Mouse (Mus musculus): ENCODE data around the gene Pex3. TPM values are rescaled to one million over a fixed set of nuclear protein-coding genes. Genes with fewer than 3 reads are reported as not detected.

Pex3 gene
- polyA plus RNA-seq, 1 experiment from 2014 or later: 34.2 TPM

GRCm38 (mm10) chr10:13572410-13572809 lies 19.5 kb upstream of the Pex3 start:
- 83% methylated on average over 6 of the region's 6 CpGs for WGBS

GRCm38 (mm10) chr10:13572003-13572402 lies 19.1 kb upstream of the Pex3 start:
- H3K9ac ChIP-seq (ENCODE audit: low read depth, low read length): no peak overlapping the region
- no peak overlapping the region for H3K4me3 ChIP-seq (ENCODE audit: low read depth, low read length)
- no peaks in the 10 kb centered on the region for H3K36me3 ChIP-seq (ENCODE audit: control insufficient read depth, insufficient read depth, low read length)
- H3K9me3 ChIP-seq (replicated peaks; ENCODE audit: control insufficient read depth, low read length, poor library complexity, severe bottlenecking): no peaks in the 10 kb centered on the region
- 52% methylated on average over 10 of the region's 10 CpGs for WGBS
- H3K4me2 ChIP-seq (ENCODE audit: low read length): no peak overlapping the region
- H3K27ac ChIP-seq (ENCODE audit: low read length): no peak overlapping the region
- no peak for ATAC-seq
- H3K4me1 ChIP-seq (ENCODE audit: control insufficient read depth, insufficient read depth, low read length): 0 out of 2 replicates have a peak, but pooled peaks cover 6% of the 10 kb centered on the region
- peaks cover 3% of the 10 kb centered on the region; the same call in 1 of the 2 replicates for H3K27me3 ChIP-seq (ENCODE audit: control insufficient read depth, insufficient read depth, low read depth, low read length)

More at GRCm38 (mm10) chr10:13572410-13572809, 19.5 kb upstream of the Pex3 start:
- no peak overlapping the region for H3K9ac ChIP-seq (ENCODE audit: low read depth, low read length)
- no peak overlapping the region for H3K4me2 ChIP-seq (ENCODE audit: low read length)
- ATAC-seq: no peak
- H3K9me3 ChIP-seq (replicated peaks; ENCODE audit: control insufficient read depth, low read length, poor library complexity, severe bottlenecking): no peaks in the 10 kb centered on the region
- H3K27me3 ChIP-seq (ENCODE audit: control insufficient read depth, insufficient read depth, low read depth, low read length): peaks cover 3% of the 10 kb centered on the region; the same call in 1 of the 2 replicates
- H3K4me3 ChIP-seq (ENCODE audit: low read depth, low read length): no peak overlapping the region
- no peak overlapping the region for H3K27ac ChIP-seq (ENCODE audit: low read length)
- H3K4me1 ChIP-seq (ENCODE audit: control insufficient read depth, insufficient read depth, low read length): 0 out of 2 replicates have a peak, but pooled peaks cover 6% of the 10 kb centered on the region
- H3K36me3 ChIP-seq (ENCODE audit: control insufficient read depth, insufficient read depth, low read length): no peaks in the 10 kb centered on the region

- Histone ChIP-seq H3K9ac (ENCODE audit: low read depth, low read length) (no peak overlapping the region), H3K9me3 (replicated peaks; ENCODE audit: control insufficient read depth, low read length, poor library complexity, severe bottlenecking) (no peaks in the 10 kb centered on the region), H3K27me3 (ENCODE audit: control insufficient read depth, insufficient read depth, low read depth, low read length) (peaks cover 3% of the 10 kb centered on the region; the same call in 1 of the 2 replicates), H3K4me2 (ENCODE audit: low read length) (no peak overlapping the region), H3K4me3 (ENCODE audit: low read depth, low read length) (no peak overlapping the region), H3K36me3 (ENCODE audit: control insufficient read depth, insufficient read depth, low read length) (no peaks in the 10 kb centered on the region), H3K27ac (ENCODE audit: low read length) (no peak overlapping the region), H3K4me1 (ENCODE audit: control insufficient read depth, insufficient read depth, low read length) (0 out of 2 replicates have a peak, but pooled peaks cover 6% of the 10 kb centered on the region)
- peak; percentile 47; the same call in 1 of the 2 replicates for ATAC-seq
- WGBS: 46% methylated on average over 9 of the region's 9 CpGs
Observed at GRCm38 (mm10) chr10:13570697-13571538, 18.0 kb upstream of the Pex3 start.

- Histone ChIP-seq H3K27ac (ENCODE audit: low read length) (no peak overlapping the region), H3K9ac (ENCODE audit: low read depth, low read length) (no peak overlapping the region), H3K36me3 (ENCODE audit: control insufficient read depth, insufficient read depth, low read length) (no peaks in the 10 kb centered on the region), H3K4me1 (ENCODE audit: control insufficient read depth, insufficient read depth, low read length) (peaks cover 9% of the 10 kb centered on the region; the same call in 1 of the 2 replicates), H3K9me3 (replicated peaks; ENCODE audit: control insufficient read depth, low read length, poor library complexity, severe bottlenecking) (no peaks in the 10 kb centered on the region), H3K27me3 (ENCODE audit: control insufficient read depth, insufficient read depth, low read depth, low read length) (peaks cover 3% of the 10 kb centered on the region; the same call in 1 of the 2 replicates), H3K4me2 (ENCODE audit: low read length) (no peak overlapping the region), H3K4me3 (ENCODE audit: low read depth, low read length) (no peak overlapping the region)
- peak; percentile 81 for ATAC-seq
- WGBS: 22% methylated on average over 7 of the region's 7 CpGs
Observed at GRCm38 (mm10) chr10:13569818-13570217, 16.9 kb upstream of the Pex3 start.

- H3K4me3 ChIP-seq (ENCODE audit: low read depth, low read length): no peak overlapping the region
- 63% methylated on average over 13 of the region's 13 CpGs for WGBS
Observed at GRCm38 (mm10) chr10:13566393-13566792, 13.5 kb upstream of the Pex3 start.

GRCm38 (mm10) chr10:13565080-13565448 lies 12.1 kb upstream of the Pex3 start:
- Histone ChIP-seq H3K36me3 (ENCODE audit: control insufficient read depth, insufficient read depth, low read length) (no peaks in the 10 kb centered on the region), H3K9me3 (replicated peaks; ENCODE audit: control insufficient read depth, low read length, poor library complexity, severe bottlenecking) (no peaks in the 10 kb centered on the region), H3K4me1 (ENCODE audit: control insufficient read depth, insufficient read depth, low read length) (peaks cover 8% of the 10 kb centered on the region; the same call in 1 of the 2 replicates), H3K4me2 (ENCODE audit: low read length) (peak overlapping the region; percentile 62), H3K27ac (ENCODE audit: low read length) (no peak overlapping the region), H3K4me3 (ENCODE audit: low read depth, low read length) (peak overlapping the region; percentile 32), H3K27me3 (ENCODE audit: control insufficient read depth, insufficient read depth, low read depth, low read length) (no peaks in the 10 kb centered on the region; the same call in 1 of the 2 replicates), H3K9ac (ENCODE audit: low read depth, low read length) (peak overlapping the region; percentile 41; the same call in 1 of the 2 replicates)
- no peak for ATAC-seq
- WGBS: 67% methylated on average over 8 of the region's 8 CpGs

More at GRCm38 (mm10) chr10:13566393-13566792, 13.5 kb upstream of the Pex3 start:
- Histone ChIP-seq H3K27ac (ENCODE audit: low read length) (no peak overlapping the region), H3K36me3 (ENCODE audit: control insufficient read depth, insufficient read depth, low read length) (no peaks in the 10 kb centered on the region), H3K27me3 (ENCODE audit: control insufficient read depth, insufficient read depth, low read depth, low read length) (peaks cover under 1% of the 10 kb centered on the region; the same call in 1 of the 2 replicates), H3K4me2 (ENCODE audit: low read length) (no peak overlapping the region), H3K4me1 (ENCODE audit: control insufficient read depth, insufficient read depth, low read length) (peaks cover 14% of the 10 kb centered on the region; the same call in 1 of the 2 replicates), H3K9me3 (replicated peaks; ENCODE audit: control insufficient read depth, low read length, poor library complexity, severe bottlenecking) (no peaks in the 10 kb centered on the region), H3K9ac (ENCODE audit: low read depth, low read length) (no peak overlapping the region)
- no peak for ATAC-seq

GRCm38 (mm10) chr10:13564364-13565079 lies 11.6 kb upstream of the Pex3 start:
- peak; percentile 87 for ATAC-seq
- no peaks in the 10 kb centered on the region for H3K9me3 ChIP-seq (replicated peaks; ENCODE audit: control insufficient read depth, low read length, poor library complexity, severe bottlenecking)
- H3K36me3 ChIP-seq (ENCODE audit: control insufficient read depth, insufficient read depth, low read length): no peaks in the 10 kb centered on the region
- peak overlapping the region; percentile 41; the same call in 1 of the 2 replicates for H3K9ac ChIP-seq (ENCODE audit: low read depth, low read length)
- peaks cover 8% of the 10 kb centered on the region; the same call in 1 of the 2 replicates for H3K4me1 ChIP-seq (ENCODE audit: control insufficient read depth, insufficient read depth, low read length)
- 26% methylated on average over 24 of the region's 24 CpGs for WGBS
- H3K27me3 ChIP-seq (ENCODE audit: control insufficient read depth, insufficient read depth, low read depth, low read length): no peaks in the 10 kb centered on the region; the same call in 1 of the 2 replicates
- peak overlapping the region; percentile 32 for H3K4me3 ChIP-seq (ENCODE audit: low read depth, low read length)
- peak overlapping the region; percentile 62 for H3K4me2 ChIP-seq (ENCODE audit: low read length)
- no peak overlapping the region for H3K27ac ChIP-seq (ENCODE audit: low read length)

- no peak overlapping the region for H3K4me2 ChIP-seq (ENCODE audit: low read length)
- no peaks in the 10 kb centered on the region for H3K36me3 ChIP-seq (ENCODE audit: control insufficient read depth, insufficient read depth, low read length)
- H3K27ac ChIP-seq (ENCODE audit: low read length): no peak overlapping the region
- H3K9ac ChIP-seq (ENCODE audit: low read depth, low read length): no peak overlapping the region
- no peaks in the 10 kb centered on the region for H3K9me3 ChIP-seq (replicated peaks; ENCODE audit: control insufficient read depth, low read length, poor library complexity, severe bottlenecking)
- H3K27me3 ChIP-seq (ENCODE audit: control insufficient read depth, insufficient read depth, low read depth, low read length): no peaks in the 10 kb centered on the region
- peaks cover 8% of the 10 kb centered on the region; the same call in 1 of the 2 replicates for H3K4me1 ChIP-seq (ENCODE audit: control insufficient read depth, insufficient read depth, low read length)
- 92% methylated on average over 13 of the region's 13 CpGs for WGBS
- no peak overlapping the region for H3K4me3 ChIP-seq (ENCODE audit: low read depth, low read length)
- no peak for ATAC-seq
Observed at GRCm38 (mm10) chr10:13560014-13560674, 7.2 kb upstream of the Pex3 start.
